Mouse (Mus musculus): ENCODE measurements around the gene 2200002D01Rik. TPM values are rescaled to one million over a fixed set of nuclear protein-coding genes. Genes with fewer than 3 reads are reported as not detected.
A peak's percentile ranks its signal among the peaks of the same experiment; 100 is the strongest.
"Not testable (repeated sequence)": the region's sequence is repeated elsewhere in the genome, so short reads cannot be mapped to it uniquely, and the experiment has no call there.

The 2200002D01Rik gene
- polyA plus RNA-seq, 1 experiment from 2014 or later = 9.2 TPM

GRCm38 (mm10) chr7:29213675-29214082 is 34.6 kb downstream of the 2200002D01Rik start, which contains the start of gene Catsperg1:
Gene Catsperg1, minus strand, starts transcription at chr7:29214035.
- Histone ChIP-seq H3K27ac (ENCODE audit: poor library complexity, severe bottlenecking) (no peak within 1 kb of the TSS), H3K27me3 (replicated peaks) (peaks cover 18% of the 10 kb centered on the region), H3K9me3 (replicated peaks) (peaks cover 30% of the 10 kb centered on the region), H3K4me3 (peak within 1 kb of the TSS; percentile 24), H3K4me1 (replicated peaks) (peaks cover 13% of the 10 kb centered on the region; the same call in 1 of the 2 replicates), H3K36me3 (peaks cover 3% of the 10 kb centered on the region; the same call in 1 of the 2 replicates), H3K9ac (no peak within 1 kb of the TSS), H3K4me2 (peak within 1 kb of the TSS; percentile 66)
- peak; percentile 27; the same call in 1 of the 2 replicates for ATAC-seq (ENCODE audit: insufficient number of reproducible peaks, low FRiP score)
- 5% methylated on average over 20 of the region's 20 CpGs for WGBS

GRCm38 (mm10) chr7:29212775-29213560 is 35.3 kb downstream of the 2200002D01Rik start:
- not testable (repeated sequence) for H3K36me3 ChIP-seq; H3K27ac ChIP-seq (ENCODE audit: poor library complexity, severe bottlenecking); ATAC-seq (ENCODE audit: insufficient number of reproducible peaks, low FRiP score); H3K9ac ChIP-seq
- peak overlapping the region; percentile 66 for H3K4me2 ChIP-seq
- H3K4me1 ChIP-seq (replicated peaks) = peaks cover 13% of the 10 kb centered on the region; the same call in 1 of the 2 replicates
- WGBS = 15% methylated on average over 40 of the region's 40 CpGs
- peaks cover 18% of the 10 kb centered on the region for H3K27me3 ChIP-seq (replicated peaks)
- peaks cover 28% of the 10 kb centered on the region for H3K9me3 ChIP-seq (replicated peaks)
- H3K4me3 ChIP-seq = peak overlapping the region; percentile 15; the same call in 1 of the 2 replicates

GRCm38 (mm10) chr7:29212199-29212765 is 36.0 kb downstream of the 2200002D01Rik start:
- Histone ChIP-seq H3K36me3 (0 out of 2 replicates have a peak, but pooled peaks cover 3% of the 10 kb centered on the region), H3K27me3 (replicated peaks) (peaks cover 18% of the 10 kb centered on the region), H3K4me3 (peak overlapping the region; percentile 51), H3K4me1 (replicated peaks) (peaks cover 13% of the 10 kb centered on the region; the same call in 1 of the 2 replicates), H3K27ac (ENCODE audit: poor library complexity, severe bottlenecking) (no peak overlapping the region), H3K9ac (no peak overlapping the region), H3K4me2 (peak overlapping the region; percentile 66), H3K9me3 (replicated peaks) (peaks cover 23% of the 10 kb centered on the region)
- ATAC-seq (ENCODE audit: insufficient number of reproducible peaks, low FRiP score) = no peak
- WGBS = 12% methylated on average over 26 of the region's 26 CpGs

- Histone ChIP-seq H3K4me3 (peak overlapping the region; percentile 51), H3K4me2 (peak overlapping the region; percentile 66), H3K9ac (peak overlapping the region; percentile 46; the same call in 1 of the 2 replicates), H3K27me3 (replicated peaks) (peaks cover 18% of the 10 kb centered on the region), H3K9me3 (replicated peaks) (peaks cover 16% of the 10 kb centered on the region), H3K4me1 (replicated peaks) (peaks cover 13% of the 10 kb centered on the region; the same call in 1 of the 2 replicates), H3K27ac (ENCODE audit: poor library complexity, severe bottlenecking) (peak overlapping the region; percentile 52), H3K36me3 (no peaks in the 10 kb centered on the region)
- peak; percentile 80 for ATAC-seq (ENCODE audit: insufficient number of reproducible peaks, low FRiP score)
- WGBS = 3% methylated on average over 34 of the region's 34 CpGs
Measured at GRCm38 (mm10) chr7:29211415-29212198, 36.7 kb downstream of the 2200002D01Rik start.

GRCm38 (mm10) chr7:29211013-29211412 is 37.3 kb downstream of the 2200002D01Rik start:
- 23% methylated on average over 13 of the region's 15 CpGs for WGBS
- peaks cover 13% of the 10 kb centered on the region; the same call in 1 of the 2 replicates for H3K4me1 ChIP-seq (replicated peaks)
- peak overlapping the region; percentile 66 for H3K4me2 ChIP-seq
- peak overlapping the region; percentile 51 for H3K4me3 ChIP-seq
- peaks cover 15% of the 10 kb centered on the region for H3K9me3 ChIP-seq (replicated peaks)
- peaks cover 18% of the 10 kb centered on the region for H3K27me3 ChIP-seq (replicated peaks)
- H3K36me3 ChIP-seq, H3K9ac ChIP-seq: not testable (repeated sequence)
- peak; percentile 67 for ATAC-seq (ENCODE audit: insufficient number of reproducible peaks, low FRiP score)
- peak overlapping the region; percentile 52 for H3K27ac ChIP-seq (ENCODE audit: poor library complexity, severe bottlenecking)

- Histone ChIP-seq H3K9ac (no peak overlapping the region), H3K36me3 (no peaks in the 10 kb centered on the region), H3K4me3 (no peak overlapping the region), H3K9me3 (replicated peaks) (no peaks in the 10 kb centered on the region), H3K27ac (ENCODE audit: poor library complexity, severe bottlenecking) (no peak overlapping the region), H3K4me1 (replicated peaks) (no peaks in the 10 kb centered on the region), H3K27me3 (replicated peaks) (0 out of 2 replicates have a peak, but pooled peaks cover 3% of the 10 kb centered on the region), H3K4me2 (no peak overlapping the region)
- no peak for ATAC-seq (ENCODE audit: insufficient number of reproducible peaks, low FRiP score)
- 71% methylated on average over 6 of the region's 6 CpGs for WGBS
Measured at GRCm38 (mm10) chr7:29202577-29202976, 45.7 kb downstream of the 2200002D01Rik start.

Other genes starting within 250 kb of the 2200002D01Rik start
- gene Ryr1, start 123.3 kb downstream of the 2200002D01Rik start, polyA plus RNA-seq (2016; fragmentation: Nextera tagmentation; extraction: Ambion mirVana) = 0.14 and 0.24 TPM in 2 replicates
- gene Rasgrp4, start 113.6 kb downstream of the 2200002D01Rik start, polyA plus RNA-seq (2016; fragmentation: Nextera tagmentation; extraction: Ambion mirVana) = 0.71 and 0.95 TPM in 2 replicates
- gene Fam98c, start 92.2 kb downstream of the 2200002D01Rik start, polyA plus RNA-seq (2016; fragmentation: Nextera tagmentation; extraction: Ambion mirVana) = 13.5 TPM in 2 replicates
- gene Ggn, start 78.3 kb downstream of the 2200002D01Rik start, polyA plus RNA-seq (2016; fragmentation: Nextera tagmentation; extraction: Ambion mirVana) = 0.21 and 0.41 TPM in 2 replicates
- gene Spred3, start 78.1 kb downstream of the 2200002D01Rik start, polyA plus RNA-seq (2016; fragmentation: Nextera tagmentation; extraction: Ambion mirVana) = 1.6 and 2.1 TPM in 2 replicates
- 221 and 225 TPM in 2 replicates for gene Psmd8, start 67.8 kb downstream of the 2200002D01Rik start, polyA plus RNA-seq (2016; fragmentation: Nextera tagmentation; extraction: Ambion mirVana)
- 0.38 and 0.44 TPM in 2 replicates for gene Catsperg1, start 34.4 kb downstream of the 2200002D01Rik start, polyA plus RNA-seq (2016; fragmentation: Nextera tagmentation; extraction: Ambion mirVana)
- gene Kcnk6, start 16.0 kb downstream of the 2200002D01Rik start, polyA plus RNA-seq (2016; fragmentation: Nextera tagmentation; extraction: Ambion mirVana) = 3.4 and 4.3 TPM in 2 replicates
- gene Yif1b, start 10.1 kb downstream of the 2200002D01Rik start, polyA plus RNA-seq (2016; fragmentation: Nextera tagmentation; extraction: Ambion mirVana) = 99.4 and 104 TPM in 2 replicates
- gene Spint2, start 33.4 kb upstream of the 2200002D01Rik start, polyA plus RNA-seq (2016; fragmentation: Nextera tagmentation; extraction: Ambion mirVana) = 87.7 and 90.4 TPM in 2 replicates
- 13.2 and 13.9 TPM in 2 replicates for gene Ppp1r14a, start 40.8 kb upstream of the 2200002D01Rik start, polyA plus RNA-seq (2016; fragmentation: Nextera tagmentation; extraction: Ambion mirVana)
- gene Dpf1, start 55.5 kb upstream of the 2200002D01Rik start, polyA plus RNA-seq (2016; fragmentation: Nextera tagmentation; extraction: Ambion mirVana) = 2.2 TPM in 2 replicates